Mouse (Mus musculus) MEL-GATA-1-ER (cell line): ENCODE results near the gene Noc4l.

Experiments
- DNase-seq: peaks from one replicate; pipeline ENCODE4 v3.0.0-alpha.2; 2012; ENCODE audit warnings: low read depth; ENCODE audit errors: extremely low read depth

Noc4l gene

DNA sequence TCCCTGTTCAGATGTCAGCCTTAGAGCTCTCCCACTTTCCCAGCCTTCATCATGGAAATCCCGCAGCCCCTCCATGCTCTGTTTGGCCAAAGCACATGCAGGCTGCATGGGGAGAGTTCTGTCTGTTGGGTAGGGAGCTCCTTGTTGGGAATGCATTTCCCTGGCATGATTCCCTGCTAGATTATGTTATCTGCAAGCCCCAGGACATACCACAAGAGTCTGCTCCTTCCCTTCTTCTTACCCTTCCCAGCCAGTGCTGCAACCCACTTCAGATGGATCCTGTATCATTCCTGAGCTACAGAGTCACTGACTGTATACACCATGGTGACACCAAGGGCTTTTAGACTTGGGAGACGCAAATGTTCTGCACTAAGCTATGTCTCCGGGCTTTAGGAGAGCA lies 43.8 kb downstream of the Noc4l start:
- DNase-seq, result no peak

DNA sequence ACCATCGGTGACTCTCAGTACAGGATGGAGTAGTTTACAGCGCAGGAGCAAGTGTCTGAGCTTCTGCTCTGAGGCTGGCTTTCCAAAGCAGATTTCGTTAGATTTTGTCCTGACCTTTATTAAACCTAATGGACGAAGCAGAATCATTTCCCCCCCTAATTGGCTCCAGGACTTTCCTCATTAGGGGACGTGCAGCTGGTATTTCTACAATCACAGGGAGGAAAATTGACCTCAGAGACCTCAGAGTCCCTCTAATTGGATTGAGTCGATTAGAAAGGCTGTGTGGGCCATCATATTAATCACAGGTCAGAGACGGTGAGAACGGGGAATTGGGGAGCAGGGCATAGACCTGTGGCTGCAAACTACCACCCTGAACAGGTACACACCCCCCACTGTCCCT lies 44.3 kb downstream of the Noc4l start:
- no peak for DNase-seq

DNA sequence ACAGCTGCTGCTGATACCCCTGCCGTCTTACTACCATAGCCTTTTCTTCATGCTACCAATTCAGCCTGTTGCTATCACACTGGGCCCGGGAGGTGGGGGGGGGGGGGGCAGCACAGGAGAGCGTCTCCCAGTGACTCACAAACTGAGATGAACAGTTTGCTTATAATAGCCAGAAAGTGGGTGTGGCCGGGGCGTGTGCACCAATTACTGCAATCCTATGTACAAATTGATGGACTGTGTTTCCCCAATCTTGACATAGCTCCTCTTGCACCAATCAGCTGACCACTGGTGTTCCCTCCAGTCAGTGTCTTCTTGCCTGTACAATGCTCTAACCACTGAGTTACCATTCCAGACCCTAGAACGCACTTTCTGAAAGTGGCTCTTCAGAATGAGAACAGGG lies 44.9 kb downstream of the Noc4l start:
- DNase-seq, result no peak

DNA sequence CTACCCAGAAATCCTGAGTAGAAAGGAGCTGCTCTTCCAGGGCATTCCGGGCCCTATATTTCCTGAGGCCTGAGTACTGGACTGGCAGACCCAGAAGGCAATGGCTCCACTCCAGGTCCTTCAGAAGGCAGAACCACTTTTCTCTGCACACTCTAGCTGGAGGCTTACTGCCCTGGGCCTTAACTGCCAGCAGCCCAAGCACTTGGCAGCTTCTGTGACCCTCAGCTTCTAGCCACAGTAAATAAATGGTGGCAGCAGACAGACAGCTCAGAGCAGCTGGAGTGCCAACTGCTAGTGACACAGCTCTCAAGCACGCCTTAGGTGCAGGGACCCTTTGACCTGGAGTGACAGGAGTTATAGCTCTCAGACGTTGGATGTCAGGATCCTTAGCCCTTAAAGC lies 45.5 kb downstream of the Noc4l start:
- DNase-seq, result no peak

DNA sequence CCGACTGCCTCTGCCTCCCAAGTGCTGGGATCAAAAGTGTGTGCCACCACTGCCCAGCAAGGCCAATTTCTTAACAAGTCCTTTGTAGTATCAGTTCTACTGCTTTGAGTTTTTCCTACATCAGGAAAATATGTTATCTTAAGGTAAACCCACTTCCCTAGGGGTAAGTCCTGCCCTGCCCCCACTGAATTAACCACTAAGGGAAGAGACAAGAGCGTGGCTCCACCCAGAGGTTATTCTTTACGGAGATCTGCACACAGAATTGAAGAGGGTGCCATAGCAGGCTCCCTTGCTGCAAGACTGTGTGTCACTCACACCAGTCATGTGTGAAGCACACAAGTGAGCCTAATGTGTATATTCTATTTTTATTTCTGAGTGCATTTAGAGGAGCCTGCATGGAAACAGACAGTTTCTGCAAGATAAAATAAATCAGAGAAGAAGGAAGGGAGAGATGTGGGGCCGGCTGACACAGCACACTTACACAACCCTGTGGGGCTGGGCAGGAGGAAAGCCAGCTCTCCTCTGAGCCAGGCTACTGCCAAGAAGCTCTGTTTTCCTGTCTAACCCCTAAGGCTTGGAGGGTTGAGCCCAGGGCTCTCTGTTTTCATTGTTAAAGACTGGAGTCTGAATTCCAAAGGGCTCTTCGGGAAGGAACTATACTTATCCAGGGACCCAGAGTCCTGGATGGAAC lies 47.5 kb downstream of the Noc4l start:
- DNase-seq, result peak; percentile 33

DNA sequence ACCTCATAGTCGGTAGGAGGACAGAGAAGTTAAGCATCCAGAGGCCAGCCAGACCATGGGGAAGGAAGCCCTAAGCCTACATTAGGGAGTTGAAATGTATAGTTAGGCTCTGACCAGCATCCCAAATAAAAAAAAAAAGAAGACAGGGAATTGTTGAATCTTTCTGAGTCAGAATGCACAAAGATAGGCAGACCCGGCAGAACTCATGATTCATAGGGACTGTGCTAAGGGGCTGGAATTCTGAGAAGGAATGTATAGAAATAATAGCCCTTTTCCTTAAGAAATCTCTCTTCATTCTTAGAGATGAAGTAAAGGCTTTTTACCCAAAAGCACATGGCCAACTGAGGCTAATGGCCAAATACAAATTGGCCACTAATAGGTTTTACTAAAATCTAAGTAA lies 48.9 kb downstream of the Noc4l start:
- no peak for DNase-seq

DNA sequence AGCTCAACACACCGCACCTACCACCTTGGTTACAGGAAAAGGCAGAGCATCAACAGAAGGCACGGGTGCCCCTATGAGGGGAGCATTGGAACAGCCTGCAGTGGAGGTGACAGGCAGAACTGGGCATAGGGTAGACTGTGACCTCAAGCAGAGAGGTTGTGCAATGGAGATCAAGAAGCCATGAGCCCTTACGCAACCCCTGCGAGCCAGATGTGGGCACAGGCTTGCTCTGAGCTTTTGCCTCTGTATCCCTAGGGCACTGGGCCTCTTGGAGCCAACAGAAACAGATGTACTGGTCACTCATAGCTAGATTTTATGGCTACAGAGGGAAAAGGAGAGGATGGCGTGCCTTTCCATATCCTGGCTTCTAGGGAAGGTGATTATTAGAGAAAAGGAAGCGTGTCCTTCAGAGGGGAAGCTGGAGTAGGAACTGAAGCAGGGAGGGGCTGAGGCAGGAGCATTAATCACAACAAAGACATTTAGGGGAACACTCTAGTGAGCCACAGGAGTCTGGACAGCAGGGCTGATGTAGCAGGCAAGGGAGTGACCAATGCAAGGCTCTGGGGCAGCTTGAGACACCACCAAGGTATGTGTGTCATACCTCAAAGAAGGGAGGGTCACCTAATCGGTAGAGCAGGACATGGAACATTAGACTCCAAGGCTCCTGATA lies 50.1 kb downstream of the Noc4l start:
- no peak for DNase-seq
